In genomic region chr5:68470162-68470561, GRCm38 (mm10) we compare ENCODE assay signal across 16 mouse cellular contexts.
A peak's percentile ranks its signal among the peaks of the same experiment; 100 is the strongest.
DNase-seq lines count a peak whose midpoint lies in the region; ATAC-seq and TF ChIP-seq lines count a peak whose summit lies in the region.
"Had no signal": no experiment of that assay in that cellular context is flagged by ENCODE, and none has a peak within 500 bp of the region (broad histone marks: within the 10 kb centered on the region; RNA-seq: fewer than 3 reads in every experiment).

No protein-coding gene starts in this region.

- H3K4me2 ChIP-seq in forebrain, postnatal 0 days (ENCODE audit: low read depth), result no peak overlapping the region
- H3K4me2 ChIP-seq: heart, embryonic 15.5 days; neural tube, embryonic 13.5 days had no signal

- TF ChIP-seq CTCF in forebrain, postnatal 0 days (IDR thresholded peaks at IDR 0.05; ENCODE audit: low read depth), result no peak

- H3K4me3 ChIP-seq in forebrain, postnatal 0 days (ENCODE audit: low read depth, low read length), result no peak overlapping the region
- H3K4me3 ChIP-seq in forebrain, embryonic 10.5 days, result no peak overlapping the region
- H3K4me3 ChIP-seq: heart, embryonic 15.5 days; neural tube, embryonic 13.5 days had no signal

- ATAC-seq in forebrain, postnatal 0 days, result no peak
- ATAC-seq: forebrain, embryonic 16.5 days; liver, postnatal 0 days; Patski had no signal

- 59% methylated on average over 2 of the region's 2 CpGs for WGBS in forebrain, postnatal 0 days
- WGBS in forebrain, embryonic 10.5 days, result 91% methylated on average over 2 of the region's 2 CpGs

- peak; percentile 9 for DNase-seq in forebrain, postnatal 0 days
- DNase-seq in forebrain, embryonic 10.5 days (ENCODE audit: extremely low spot score, low spot score), result no peak
- DNase-seq in adrenal gland, adult 8-10 months, result peak; percentile 0
- peak; percentile 95 for DNase-seq in brain, adult 2 months (ENCODE audit: low read depth, low spot score)
- DNase-seq in cerebellum, adult 9-11 months, result peak; percentile 89
- no peak for DNase-seq in thymus, postnatal 0 days (ENCODE audit: low spot score)
- DNase-seq in right cerebral cortex, postnatal 25 days, result no peak
- DNase-seq: heart, adult 18-20 months; kidney, adult 8-10 months; liver; liver, postnatal 0 days; lung, postnatal 36 days had no signal

- no peak overlapping the region for H3K9ac ChIP-seq in forebrain, postnatal 0 days
- H3K9ac ChIP-seq: heart, embryonic 15.5 days; liver, postnatal 0 days; neural tube, embryonic 13.5 days had no signal

- no peaks in the 10 kb centered on the region for H3K9me3 ChIP-seq in forebrain, postnatal 0 days (ENCODE audit: low read length)
- no peaks in the 10 kb centered on the region for H3K9me3 ChIP-seq in forebrain, embryonic 10.5 days
- H3K9me3 ChIP-seq: heart, embryonic 15.5 days; neural tube, embryonic 13.5 days had no signal

- H3K27ac ChIP-seq in forebrain, postnatal 0 days (ENCODE audit: low read depth, low read length), result no peak overlapping the region
- H3K27ac ChIP-seq in forebrain, embryonic 10.5 days, result no peak overlapping the region
- H3K27ac ChIP-seq: heart, embryonic 15.5 days; neural tube, embryonic 13.5 days had no signal

- H3K27me3 ChIP-seq in forebrain, postnatal 0 days (ENCODE audit: insufficient read depth, low read length), result no peaks in the 10 kb centered on the region
- H3K27me3 ChIP-seq in forebrain, embryonic 10.5 days (ENCODE audit: poor library complexity, severe bottlenecking), result no peaks in the 10 kb centered on the region
- H3K27me3 ChIP-seq: heart, embryonic 15.5 days; neural tube, embryonic 13.5 days; Patski had no signal

- H3K36me3 ChIP-seq in forebrain, postnatal 0 days (ENCODE audit: insufficient read depth), result no peaks in the 10 kb centered on the region
- H3K36me3 ChIP-seq in forebrain, embryonic 10.5 days (replicated peaks), result no peaks in the 10 kb centered on the region
- H3K36me3 ChIP-seq: heart, embryonic 15.5 days; neural tube, embryonic 13.5 days had no signal

- H3K4me1 ChIP-seq in forebrain, postnatal 0 days (ENCODE audit: insufficient read depth), result no peaks in the 10 kb centered on the region
- H3K4me1 ChIP-seq in forebrain, embryonic 10.5 days, result no peaks in the 10 kb centered on the region
- H3K4me1 ChIP-seq: heart, embryonic 15.5 days; neural tube, embryonic 13.5 days had no signal

Comparison
In these comparisons a context has a peak if more than half of its experiments do, and no peak if none do; other contexts are left out.
1. DNase-seq: peak in forebrain, postnatal 0 days (single experiment), adrenal gland, adult 8-10 months (single experiment), brain, adult 2 months (single experiment) and cerebellum, adult 9-11 months (single experiment); none in forebrain, embryonic 10.5 days (single experiment), thymus, postnatal 0 days (single experiment) and right cerebral cortex, postnatal 25 days (single experiment).